Mouse (Mus musculus) thymus, postnatal 25 days (tissue): ENCODE data around the gene Camk2b.

Experiments used
- DNase-seq: peaks from one replicate; pipeline ENCODE4 v3.0.0; 2022

Camk2b gene

DNA sequence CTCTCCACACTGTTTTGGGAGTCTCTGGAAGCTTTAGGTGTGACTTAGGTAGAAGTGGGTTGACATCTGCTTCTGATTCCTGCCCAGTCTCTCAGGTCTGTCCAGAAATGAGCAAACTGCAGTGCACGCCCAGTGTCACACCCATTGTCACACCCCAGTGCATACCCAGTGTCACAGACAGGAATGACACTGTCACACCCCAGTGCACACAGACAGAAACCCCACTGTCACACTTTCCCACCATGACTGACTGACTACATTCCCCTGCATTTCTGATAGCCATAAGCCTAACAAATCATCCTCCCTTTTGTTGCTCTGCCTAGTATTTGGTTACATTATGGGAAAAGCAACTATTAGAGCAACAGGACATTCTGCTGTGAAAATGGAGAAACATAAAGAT lies 135.6 kb downstream of the Camk2b start:
- DNase-seq: no peak

DNA sequence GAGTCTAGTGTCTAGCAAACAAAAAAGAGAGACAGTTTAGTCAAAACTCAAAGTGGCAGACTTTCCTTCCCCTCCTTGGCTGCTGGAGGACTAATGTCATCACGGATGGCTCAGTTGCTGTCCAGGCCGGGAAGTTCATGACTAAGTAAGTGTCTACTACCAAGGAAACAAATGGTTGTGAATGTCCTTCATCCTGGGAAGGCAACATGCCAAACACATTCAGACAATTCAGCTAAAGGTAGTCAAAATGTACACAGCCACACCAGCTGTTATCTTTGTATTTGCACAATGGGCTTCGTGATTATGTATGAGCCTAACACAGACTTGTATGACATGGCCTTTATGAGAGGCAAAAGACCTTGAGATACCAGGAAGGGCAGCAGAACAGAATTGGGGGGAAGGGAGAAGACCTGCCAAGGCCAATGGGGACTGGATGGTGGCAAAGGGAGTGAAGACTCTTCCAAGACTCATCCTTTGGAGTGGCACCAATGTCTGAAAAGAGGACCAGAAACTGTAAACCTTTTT lies 139.4 kb downstream of the Camk2b start:
- DNase-seq: no peak

DNA sequence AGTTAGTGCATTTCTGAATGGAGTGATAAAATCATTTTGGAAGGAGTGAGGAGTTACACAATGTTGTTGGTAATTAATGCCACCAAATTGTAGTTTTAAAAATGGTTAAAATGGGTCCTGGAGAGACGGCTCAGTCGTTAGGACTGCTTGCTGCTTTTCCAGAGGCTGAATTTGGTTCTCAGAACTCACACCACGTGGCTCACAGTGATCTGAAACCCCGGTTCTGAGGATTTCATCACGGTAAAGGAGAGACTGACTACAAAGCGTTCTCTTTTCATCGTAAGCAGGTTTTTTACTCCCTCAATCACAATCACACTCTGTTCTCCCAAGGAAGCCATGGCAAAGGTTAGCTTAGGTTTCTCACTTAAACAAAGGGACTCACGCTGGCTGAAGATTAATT lies 141.5 kb downstream of the Camk2b start:
- no peak for DNase-seq

DNA sequence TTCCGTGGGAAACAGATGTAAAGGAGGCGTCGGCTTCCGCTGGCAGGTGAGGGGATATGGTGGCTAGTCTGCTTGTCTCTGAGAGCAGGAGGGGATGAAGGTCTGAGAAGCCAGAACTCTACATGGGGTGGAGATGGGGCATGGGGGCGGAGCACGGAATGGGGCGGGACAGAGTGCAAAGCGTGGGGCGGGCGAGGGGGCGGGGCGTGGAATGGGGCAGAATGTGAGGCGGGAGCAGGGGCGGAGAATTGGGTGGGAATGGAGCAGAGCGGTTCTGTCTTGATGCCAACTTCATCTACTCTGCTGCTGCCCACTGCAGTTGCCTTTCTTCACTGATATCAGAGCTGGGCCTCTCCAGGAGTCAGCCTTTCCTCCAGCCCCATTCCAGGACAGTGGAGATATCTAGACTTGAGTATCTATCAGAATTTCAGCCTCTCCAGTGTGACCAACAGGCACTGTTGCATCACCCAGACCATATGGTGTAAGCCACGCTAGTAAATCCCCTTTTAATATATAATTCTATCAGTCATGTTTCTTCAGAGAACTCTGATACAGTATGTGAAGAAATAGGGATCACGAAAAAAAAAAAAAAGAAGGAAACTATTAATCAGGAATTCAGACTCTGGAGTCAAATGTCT lies 145.7 kb downstream of the Camk2b start:
- peak; percentile 19 for DNase-seq
